In the genomic region with DNA sequence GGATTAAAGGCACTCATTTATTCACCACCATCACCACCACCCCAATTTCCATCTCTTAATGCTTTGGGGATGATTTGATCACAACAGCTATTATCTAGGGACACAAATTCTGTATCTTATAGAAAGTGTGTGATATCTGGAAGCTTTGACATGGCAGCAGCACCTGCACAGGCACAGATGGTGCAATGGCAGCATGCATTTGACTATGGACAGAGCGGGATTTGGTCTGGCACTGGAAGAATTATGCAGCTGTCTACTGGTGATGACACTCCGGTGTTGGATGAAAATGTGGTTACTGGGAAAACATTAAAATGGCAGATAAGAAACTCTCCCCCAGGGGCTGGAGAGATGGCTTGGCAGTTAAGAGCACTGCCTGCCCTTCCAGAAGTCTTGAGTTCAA, we compare ENCODE assay signal across 33 mouse cellular contexts.
"Had no signal": no experiment of that assay in that cellular context is flagged by ENCODE, and none has a peak within 500 bp of the region (broad histone marks: within the 10 kb centered on the region; RNA-seq: fewer than 3 reads in every experiment).

No protein-coding gene starts in this region.

- DNase-seq: heart, postnatal 10 days; heart, postnatal 14 days; heart, postnatal 36 days; heart, postnatal 4 days; kidney, adult 11 months; kidney, adult 18-20 months; kidney, adult 2 months; kidney, adult 8-10 months; kidney, adult 9 months; kidney, postnatal 10 days; kidney, postnatal 14 days; kidney, postnatal 25 days; kidney, postnatal 36 days; kidney, postnatal 4 days; layer of hippocampus, postnatal 36 days had no signal

- H3K27me3 ChIP-seq: heart, embryonic 12.5 days; heart, embryonic 13.5 days; heart, embryonic 15.5 days; hindbrain, embryonic 12.5 days; hindbrain, embryonic 13.5 days; hindbrain, embryonic 15.5 days; intestine, embryonic 15.5 days; kidney, embryonic 15.5 days had no signal

- H3K4me2 ChIP-seq: heart, embryonic 11.5 days; heart, embryonic 12.5 days; heart, embryonic 13.5 days; heart, embryonic 15.5 days; hindbrain, embryonic 12.5 days; hindbrain, embryonic 13.5 days; hindbrain, embryonic 14.5 days; hindbrain, embryonic 15.5 days; intestine, embryonic 15.5 days; kidney, embryonic 15.5 days had no signal

- H3K36me3 ChIP-seq: heart, embryonic 10.5 days; heart, embryonic 12.5 days; heart, embryonic 13.5 days; heart, embryonic 15.5 days; hindbrain, embryonic 10.5 days; hindbrain, embryonic 12.5 days; hindbrain, embryonic 13.5 days; hindbrain, embryonic 15.5 days; intestine, embryonic 15.5 days; kidney, embryonic 15.5 days had no signal

- H3K4me3 ChIP-seq: heart, embryonic 10.5 days; heart, embryonic 12.5 days; heart, embryonic 13.5 days; heart, embryonic 15.5 days; hindbrain, embryonic 10.5 days; hindbrain, embryonic 12.5 days; hindbrain, embryonic 13.5 days; hindbrain, embryonic 15.5 days; intestine, embryonic 15.5 days; kidney, embryonic 15.5 days; layer of hippocampus, adult 2 months had no signal

- ATAC-seq: hindbrain, embryonic 16.5 days; hindbrain, postnatal 0 days; inflammation-experienced regulatory T-cells, adult 6 months; intestine, embryonic 15.5 days; intestine, embryonic 16.5 days; intestine, postnatal 0 days had no signal
